Mouse (Mus musculus): ENCODE data around the gene Mucl3.

Gene Mucl3

GRCm38 (mm10) chr17:35635699-35636111, 7.8 kb downstream of the Mucl3 start:
- peak; percentile 40 to 74 for DNase-seq (ENCODE audit: low spot score in 2 of 2)

GRCm38 (mm10) chr17:35635202-35635601, 8.3 kb downstream of the Mucl3 start:
- no peak for DNase-seq (ENCODE audit: low spot score in 2 of 2)

- DNase-seq (ENCODE audit: low spot score in 2 of 2) = peak in 1 of 2 experiments; percentile 31
These were observed 9.5 kb downstream of the Mucl3 start for GRCm38 (mm10) chr17:35633992-35634391.

- DNase-seq (ENCODE audit: low spot score in 2 of 2) = no peak
These were observed 17.0 kb downstream of the Mucl3 start, which contains the start of gene Gm9573 for GRCm38 (mm10) chr17:35626537-35626936. Gene Gm9573, minus strand, starts transcription at chr17:35626637.

GRCm38 (mm10) chr17:35617127-35617526, 26.4 kb downstream of the Mucl3 start:
- no peak for DNase-seq (ENCODE audit: low spot score in 2 of 2)

GRCm38 (mm10) chr17:35601736-35602354, 41.6 kb downstream of the Mucl3 start:
- no peak for DNase-seq (ENCODE audit: low spot score in 2 of 2)

GRCm38 (mm10) chr17:35601249-35601648, 42.2 kb downstream of the Mucl3 start, which contains the start of gene Sfta2:
Gene Sfta2, plus strand, starts transcription at chr17:35601549.
- DNase-seq (ENCODE audit: low spot score in 2 of 2) = no peak

GRCm38 (mm10) chr17:35597399-35597798, 46.1 kb downstream of the Mucl3 start:
- DNase-seq (ENCODE audit: low spot score in 2 of 2) = no peak

GRCm38 (mm10) chr17:35594456-35594855, 49.0 kb downstream of the Mucl3 start:
- DNase-seq (ENCODE audit: low spot score in 2 of 2) = no peak

- DNase-seq (ENCODE audit: low spot score in 2 of 2) = no peak
These were observed 49.7 kb downstream of the Mucl3 start for GRCm38 (mm10) chr17:35593786-35594185.

- no peak for DNase-seq (ENCODE audit: low spot score in 2 of 2)
These were observed 51.4 kb downstream of the Mucl3 start for GRCm38 (mm10) chr17:35592131-35592530.

- no peak for DNase-seq (ENCODE audit: low spot score in 2 of 2)
These were observed 51.8 kb downstream of the Mucl3 start for GRCm38 (mm10) chr17:35591731-35592130.

GRCm38 (mm10) chr17:35591219-35591578, 52.3 kb downstream of the Mucl3 start:
- no peak for DNase-seq (ENCODE audit: low spot score in 2 of 2)

- DNase-seq (ENCODE audit: low spot score in 2 of 2) = peak; percentile 22 to 74
These were observed 52.9 kb downstream of the Mucl3 start for GRCm38 (mm10) chr17:35590410-35591218.

- DNase-seq (ENCODE audit: low spot score in 2 of 2) = no peak
These were observed 55.1 kb downstream of the Mucl3 start for GRCm38 (mm10) chr17:35588387-35588786.

GRCm38 (mm10) chr17:35587291-35587690, 56.2 kb downstream of the Mucl3 start:
- DNase-seq (ENCODE audit: low spot score in 2 of 2) = no peak

Measured in thymus, postnatal 10 days (tissue).